Mouse (Mus musculus): Measurements from ENCODE around the gene Ldlrad2.
"Not testable (repeated sequence)": the region's sequence is repeated elsewhere in the genome, so short reads cannot be mapped to it uniquely, and the experiment has no call there.

Ldlrad2 gene

DNA sequence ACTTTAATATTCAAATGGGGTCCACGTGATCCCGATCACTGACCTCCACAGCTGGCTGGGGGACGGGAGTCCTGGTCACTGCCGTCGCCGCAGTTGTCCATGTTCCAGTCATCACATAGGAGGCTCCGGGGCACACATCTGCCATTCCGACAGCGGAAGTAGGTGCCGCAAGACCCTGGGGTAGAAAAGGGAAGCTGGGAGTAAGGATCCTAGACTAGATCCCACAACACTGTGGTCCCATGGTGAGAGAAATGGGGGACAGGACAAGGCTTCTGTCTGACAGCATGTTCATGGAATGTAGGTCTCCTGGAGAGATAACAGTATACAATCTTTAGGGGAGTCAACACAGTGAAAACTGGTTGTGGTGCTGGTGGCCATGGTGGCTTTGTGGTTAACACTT lies at the start of gene Ldlrad2:
Ldlrad2 (minus strand) TSS at position 101 of the 400 bp plus-strand sequence.
- DNase-seq (ENCODE audit: low spot score): no peak

DNA sequence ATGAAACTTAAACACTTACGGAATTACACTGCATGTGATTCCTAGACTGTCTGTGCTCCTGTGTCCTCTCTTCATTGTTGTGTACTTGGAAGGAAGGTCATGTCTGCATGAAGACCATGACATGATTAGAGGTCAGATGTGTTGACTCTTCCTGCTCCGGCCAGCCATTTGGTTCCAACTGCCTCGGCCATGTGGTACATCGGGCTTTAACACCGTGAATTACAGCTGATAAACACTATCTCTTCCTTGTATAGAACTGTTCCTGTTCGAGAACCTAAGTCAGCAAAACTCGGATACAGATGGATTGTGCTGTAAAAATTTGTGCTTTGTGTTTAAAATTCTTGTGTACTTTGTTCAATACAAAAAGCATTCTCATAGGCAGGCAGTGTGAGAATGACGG lies 48.5 kb upstream of the Ldlrad2 start:
- DNase-seq (ENCODE audit: low spot score): no peak

DNA sequence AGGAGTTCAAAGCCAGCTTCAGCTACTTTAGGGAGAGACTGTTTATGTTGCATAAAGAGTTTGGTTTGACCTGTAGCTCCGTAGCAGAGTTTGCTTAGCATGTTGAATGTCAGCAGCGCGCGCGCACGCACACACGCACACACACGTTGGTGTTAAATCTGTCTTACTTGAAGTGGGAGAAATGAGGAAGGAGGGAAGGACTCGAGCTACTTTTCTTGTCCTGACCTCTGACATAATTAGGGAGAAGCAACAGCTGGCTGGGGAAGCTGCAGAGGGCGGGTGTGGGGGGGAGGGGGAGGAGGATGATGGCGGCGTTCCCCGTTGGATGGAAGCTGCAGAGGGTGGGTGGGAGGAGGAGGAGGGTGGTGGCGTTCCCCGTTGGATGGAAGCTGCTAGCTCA lies 35.9 kb upstream of the Ldlrad2 start:
- DNase-seq (ENCODE audit: low spot score): no peak

DNA sequence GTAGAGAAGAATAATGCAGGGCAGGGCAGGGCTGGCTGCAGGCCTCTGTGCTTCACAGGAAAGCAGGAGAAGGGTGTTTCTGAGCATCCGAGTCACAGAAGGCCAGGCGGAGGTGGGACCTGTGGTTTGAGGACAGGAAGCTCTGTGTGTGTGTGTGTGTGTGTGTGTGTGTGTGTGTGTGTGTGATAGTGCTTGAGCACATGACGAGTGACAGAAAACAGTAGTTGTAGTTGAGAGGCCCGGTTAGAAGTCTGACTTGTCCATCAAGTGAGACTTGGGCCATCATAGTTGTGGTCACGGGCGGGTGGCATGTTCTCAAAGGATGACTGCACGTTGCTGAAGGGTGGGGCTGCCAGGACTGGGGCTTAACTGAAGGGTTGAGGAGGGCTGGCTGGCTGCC lies 35.3 kb upstream of the Ldlrad2 start:
- no peak for DNase-seq (ENCODE audit: low spot score)

DNA sequence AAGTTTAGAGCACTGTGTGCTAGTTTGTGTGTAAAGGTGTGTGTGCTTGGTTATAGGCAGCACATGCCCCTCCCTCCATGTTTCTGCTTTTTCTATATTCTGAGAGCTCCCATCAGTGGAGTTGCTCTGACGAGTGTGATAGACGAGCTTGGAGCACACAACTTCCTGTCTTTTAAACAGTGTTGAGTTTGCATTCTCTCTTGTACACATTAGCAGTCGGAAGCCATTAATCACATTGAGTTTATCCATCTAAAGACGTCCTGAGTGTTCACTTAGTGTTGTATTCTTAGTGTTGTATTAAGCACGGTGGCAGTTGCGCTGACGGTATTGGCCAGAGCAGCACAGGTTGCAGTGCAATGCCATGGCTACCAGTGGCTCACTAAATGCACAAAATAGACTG lies 34.9 kb upstream of the Ldlrad2 start:
- no peak for DNase-seq (ENCODE audit: low spot score)

DNA sequence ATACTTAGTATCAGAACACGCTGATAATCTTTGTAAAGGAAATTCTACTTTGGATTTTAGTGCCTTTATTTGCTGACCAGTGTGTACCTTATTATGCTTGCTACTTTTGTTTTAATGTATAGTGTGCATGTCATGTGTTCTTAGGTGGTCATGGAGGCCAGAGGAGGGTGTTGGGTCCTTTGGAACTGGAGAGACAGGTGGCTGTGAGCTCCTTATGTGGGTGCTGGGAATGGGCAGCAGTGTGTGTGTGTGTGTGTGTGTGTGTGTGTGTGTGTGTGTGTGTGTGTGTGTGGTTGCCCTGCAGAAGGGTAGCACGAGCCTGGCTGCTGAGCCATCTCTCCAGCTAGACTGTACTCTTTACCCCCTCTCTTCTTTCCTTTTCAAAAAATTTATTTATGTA lies 32.7 kb upstream of the Ldlrad2 start:
- no peak for DNase-seq (ENCODE audit: low spot score)

DNA sequence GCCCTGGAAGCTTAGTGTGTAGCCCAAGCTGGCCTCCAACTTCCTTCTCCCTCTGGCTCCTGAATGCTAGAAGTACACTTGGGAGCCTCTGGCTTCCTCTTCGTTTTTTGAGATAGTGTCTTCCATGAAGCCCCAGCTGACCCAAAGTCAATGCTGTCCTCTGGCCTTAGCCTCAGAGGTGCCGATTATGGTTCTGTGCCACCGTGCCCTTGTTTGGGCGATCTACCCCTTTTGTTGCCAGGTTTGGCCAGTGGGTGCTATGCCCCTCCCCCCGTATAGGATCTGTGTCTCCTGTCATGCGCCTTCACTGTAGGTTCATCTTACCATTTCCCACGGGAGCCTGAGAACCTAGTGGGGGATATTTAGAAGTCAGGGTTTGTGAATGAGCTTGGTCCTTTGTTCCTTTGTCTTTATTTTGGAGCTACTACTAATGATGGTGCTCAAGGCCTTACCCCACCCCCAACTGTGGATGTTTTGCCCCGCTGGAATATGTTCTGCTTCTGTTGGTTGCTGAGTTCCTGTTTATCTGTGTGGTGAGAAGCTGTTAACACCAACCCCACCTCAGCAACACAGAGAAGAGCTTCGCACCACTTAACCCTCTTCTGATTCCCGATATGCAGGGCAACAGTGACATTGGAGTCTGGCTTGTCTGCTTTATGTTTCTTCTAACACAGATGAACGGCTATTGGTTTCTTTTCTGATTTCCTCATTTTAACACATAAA lies 29.2 kb upstream of the Ldlrad2 start:
- DNase-seq (ENCODE audit: low spot score): no peak

DNA sequence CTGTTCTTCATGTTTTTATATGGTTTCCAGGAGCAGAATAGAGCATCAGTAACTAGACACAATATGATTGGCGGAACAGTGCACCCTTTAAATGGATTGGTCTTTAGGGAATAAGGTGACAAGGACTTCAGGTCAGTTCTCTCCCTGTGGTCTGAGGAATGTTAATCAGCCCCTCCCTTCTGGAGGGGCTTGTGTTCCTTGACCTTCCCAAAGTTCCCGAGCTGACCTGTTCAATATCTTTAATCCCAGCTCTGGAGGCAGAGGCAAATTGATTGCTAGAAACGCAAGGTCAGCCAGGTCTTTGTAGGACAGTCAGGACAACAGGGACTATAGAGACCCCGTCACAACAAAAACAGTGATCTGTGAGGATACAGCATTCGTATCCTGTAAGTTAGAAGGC lies 24.2 kb upstream of the Ldlrad2 start:
- DNase-seq (ENCODE audit: low spot score): no peak

DNA sequence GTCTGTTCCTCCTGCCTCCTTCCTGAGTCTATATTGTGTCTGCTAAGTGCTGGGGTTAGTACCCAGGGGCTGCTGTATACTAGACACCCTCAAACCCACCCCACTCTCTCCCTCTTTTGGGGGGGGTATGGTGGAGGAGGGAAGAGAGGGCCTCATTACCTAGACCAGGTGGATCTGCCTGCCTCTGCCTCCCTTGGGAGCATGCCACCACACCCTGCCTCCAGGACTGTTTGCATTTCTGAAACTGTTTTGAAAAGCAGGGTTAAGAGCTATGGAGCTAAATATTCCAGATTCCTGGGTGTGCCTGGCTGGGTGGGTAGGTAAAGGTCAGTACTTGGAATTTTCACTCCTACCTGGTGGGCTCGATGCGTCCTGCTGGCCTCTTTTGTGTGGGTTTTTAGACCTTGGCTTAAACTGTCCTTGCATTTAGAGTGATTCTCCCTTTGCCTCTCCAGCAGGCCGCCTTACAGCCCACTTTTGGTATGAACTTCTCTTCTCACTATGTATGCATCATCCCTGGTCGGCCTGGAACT lies 22.8 kb upstream of the Ldlrad2 start:
- no peak for DNase-seq (ENCODE audit: low spot score)

DNA sequence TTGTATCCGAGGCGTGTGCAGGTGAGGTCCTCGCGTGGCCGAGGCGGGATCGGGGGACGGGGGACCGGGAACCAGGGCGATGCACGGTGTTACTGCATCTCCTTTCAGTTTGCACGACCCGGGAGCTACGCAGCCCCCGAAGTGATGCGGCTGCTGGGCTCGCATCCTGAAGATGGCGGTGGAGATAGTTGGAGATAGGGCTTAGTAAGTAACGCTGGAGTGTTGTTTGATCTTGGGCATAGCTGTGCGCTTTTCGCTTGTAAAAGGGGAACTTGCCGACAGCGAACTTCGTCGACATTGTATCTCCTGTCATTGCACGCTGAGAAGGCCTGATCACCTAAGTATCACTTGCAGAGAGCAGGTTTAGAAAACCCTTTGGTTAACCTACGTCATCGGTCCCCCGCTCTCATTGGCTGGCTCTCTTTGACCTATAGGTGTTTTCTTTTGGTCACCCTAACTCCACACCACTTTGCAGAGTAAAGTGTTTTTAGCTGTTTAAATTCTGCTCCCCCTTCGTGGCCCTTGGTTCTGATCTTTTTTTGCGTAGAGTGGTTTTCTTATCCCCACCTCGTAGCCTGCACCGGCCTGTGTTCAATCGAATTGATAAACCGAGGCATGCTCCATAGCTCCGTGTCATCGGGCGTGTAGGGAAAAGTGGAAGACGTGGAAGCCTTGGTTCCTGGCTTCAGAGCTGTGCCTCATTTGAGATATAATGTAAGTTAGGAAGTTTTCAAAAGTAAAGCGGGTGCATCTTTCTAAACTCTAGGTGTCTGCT lies 20.3 kb upstream of the Ldlrad2 start:
- DNase-seq (ENCODE audit: low spot score): peak; percentile 72

DNA sequence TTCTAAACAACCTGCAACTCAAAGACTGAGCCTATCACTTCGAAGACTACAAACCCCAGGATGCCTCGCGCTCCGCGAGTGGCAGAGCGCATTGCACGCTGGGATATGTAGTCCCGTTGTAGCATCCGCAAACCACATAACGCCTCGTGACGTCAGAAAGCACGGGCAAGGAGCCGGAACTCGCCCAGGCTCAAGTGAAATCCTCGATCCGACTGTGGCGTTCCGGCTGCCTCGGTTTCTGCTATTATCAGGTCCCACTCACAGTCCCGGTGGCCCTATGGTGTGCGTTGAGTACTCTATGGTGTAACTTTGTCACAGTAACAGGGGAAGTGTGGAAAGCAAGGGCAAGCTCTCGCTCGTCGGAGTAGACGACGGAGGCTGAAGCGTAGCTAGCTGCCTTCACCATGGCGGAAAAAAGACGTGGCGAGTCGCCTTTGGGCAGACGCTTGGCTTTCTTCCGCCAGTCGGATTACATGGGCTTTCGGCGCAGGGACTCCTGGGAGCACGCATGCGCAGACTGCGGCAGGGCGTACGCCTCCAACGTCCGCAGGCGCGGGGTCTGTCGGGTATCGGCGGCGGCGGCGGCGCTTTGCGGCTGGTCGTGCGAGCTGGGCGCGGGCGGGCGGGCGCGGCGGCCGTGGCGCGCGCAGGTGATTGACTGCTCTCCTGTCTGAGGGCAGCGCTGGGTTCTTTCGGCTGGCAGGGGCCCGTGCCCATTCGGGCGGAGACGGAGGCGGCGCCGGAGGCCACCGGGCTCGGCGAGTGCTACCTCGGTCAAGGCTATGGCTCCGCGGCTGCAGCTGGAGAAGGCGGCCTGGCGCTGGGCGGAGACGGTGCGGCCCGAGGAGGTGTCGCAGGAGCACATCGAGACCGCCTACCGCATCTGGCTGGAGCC lies 19.5 kb upstream of the Ldlrad2 start, which contains the start of gene Usp48:
Usp48 (plus strand) TSS at position 155 of the 895 bp plus-strand sequence.
- DNase-seq (ENCODE audit: low spot score): peak; percentile 99

DNA sequence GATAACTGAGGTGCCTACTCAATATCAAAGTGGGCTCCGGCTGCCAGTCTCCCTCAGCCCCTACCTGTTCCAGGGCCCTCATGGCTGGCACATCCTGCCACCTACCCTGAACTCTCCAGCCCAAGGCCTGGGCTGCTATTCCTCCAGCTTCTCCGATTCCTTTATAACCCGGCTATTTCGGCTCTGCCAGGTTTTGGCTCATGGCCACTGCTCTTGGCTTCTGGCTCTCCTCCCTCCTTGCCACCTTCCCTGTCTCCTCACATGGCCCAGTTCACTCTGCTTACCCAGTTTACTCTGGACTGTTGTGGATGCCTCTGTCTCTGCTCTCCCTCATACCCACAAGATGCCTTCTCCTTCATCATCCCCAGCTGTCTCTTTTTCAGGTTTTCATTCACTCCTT lies 16.6 kb upstream of the Ldlrad2 start:
- DNase-seq (ENCODE audit: low spot score): no peak

DNA sequence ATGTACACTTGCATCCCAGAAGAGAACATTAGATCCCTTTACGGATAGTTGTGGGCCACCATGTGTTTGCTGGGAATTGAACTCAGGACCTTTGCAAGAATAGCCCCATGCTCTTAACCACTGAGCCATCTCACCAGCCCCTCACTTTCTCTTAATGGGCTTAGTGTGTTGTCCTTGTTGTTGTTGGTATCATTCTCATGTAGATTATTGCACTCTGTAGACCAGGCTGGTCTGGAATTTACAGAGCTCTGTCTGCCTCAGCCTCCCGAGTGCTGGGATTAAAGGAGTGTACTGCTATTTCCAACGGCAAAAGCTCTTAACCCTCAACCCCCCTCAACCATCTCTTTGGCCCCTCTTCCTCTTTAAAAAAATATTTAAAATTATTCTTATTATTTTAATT lies 15.2 kb upstream of the Ldlrad2 start:
- DNase-seq (ENCODE audit: low spot score): no peak

DNA sequence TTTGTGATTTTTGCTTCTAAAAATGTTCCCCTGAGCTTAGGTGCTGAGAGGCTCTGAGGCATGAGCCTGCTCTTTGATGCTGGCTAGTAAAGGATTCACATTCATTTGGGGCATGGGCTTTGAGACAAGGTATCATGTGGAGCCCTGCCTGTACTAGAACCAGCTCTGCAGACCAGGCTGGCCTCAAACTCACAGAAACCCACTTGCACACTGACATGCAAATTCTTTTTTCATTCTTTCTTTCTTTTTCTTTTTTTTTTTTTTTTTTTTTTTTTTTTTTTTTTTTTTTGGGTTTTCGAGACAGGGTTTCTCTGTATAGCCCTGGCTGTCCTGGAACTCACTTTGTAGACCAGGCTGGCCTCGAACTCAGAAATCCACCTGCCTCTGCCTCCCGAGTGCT lies 14.7 kb upstream of the Ldlrad2 start:
- not testable (repeated sequence) for DNase-seq (ENCODE audit: low spot score)

DNA sequence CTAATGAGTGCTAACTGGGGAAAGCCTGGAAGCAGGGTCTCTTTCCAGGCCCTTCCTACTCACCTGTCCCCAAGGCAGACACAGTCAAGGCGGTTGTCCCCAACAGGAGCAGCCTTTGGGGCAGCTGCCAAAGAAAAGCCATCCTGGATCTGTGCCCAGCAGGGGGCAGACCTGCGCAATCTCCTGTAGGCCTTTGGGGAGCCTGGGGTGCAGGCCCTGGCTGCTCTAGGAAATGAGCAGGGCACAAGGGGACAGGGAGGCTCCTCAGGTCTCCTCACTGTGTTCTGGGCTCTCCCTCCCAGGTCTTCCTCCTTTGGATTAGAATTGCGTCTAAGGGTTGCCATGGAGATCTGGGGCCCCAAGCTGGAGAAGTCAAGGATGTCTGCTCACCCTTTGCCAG lies 7.4 kb upstream of the Ldlrad2 start:
- peak; percentile 35 for DNase-seq (ENCODE audit: low spot score)

DNA sequence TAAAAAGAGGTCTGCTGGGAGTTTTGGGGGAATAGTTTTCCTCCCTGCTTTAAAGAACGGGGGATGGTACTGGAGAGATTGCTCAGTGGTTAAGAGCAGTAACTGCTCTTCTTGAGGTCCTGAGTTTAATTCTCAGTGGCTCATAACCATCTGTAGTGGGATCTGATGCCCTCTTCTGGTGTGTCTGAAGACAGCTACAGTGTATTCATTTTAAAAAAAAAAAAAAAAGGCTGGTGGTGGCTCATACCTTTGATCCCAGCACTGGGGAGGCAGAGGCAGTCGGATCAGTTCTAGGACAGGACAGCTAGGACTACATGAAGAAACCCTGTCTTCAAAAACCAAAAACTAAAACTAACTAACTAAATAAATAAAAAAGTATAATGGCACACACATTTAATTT lies 5.9 kb upstream of the Ldlrad2 start:
- no peak for DNase-seq (ENCODE audit: low spot score)

DNA sequence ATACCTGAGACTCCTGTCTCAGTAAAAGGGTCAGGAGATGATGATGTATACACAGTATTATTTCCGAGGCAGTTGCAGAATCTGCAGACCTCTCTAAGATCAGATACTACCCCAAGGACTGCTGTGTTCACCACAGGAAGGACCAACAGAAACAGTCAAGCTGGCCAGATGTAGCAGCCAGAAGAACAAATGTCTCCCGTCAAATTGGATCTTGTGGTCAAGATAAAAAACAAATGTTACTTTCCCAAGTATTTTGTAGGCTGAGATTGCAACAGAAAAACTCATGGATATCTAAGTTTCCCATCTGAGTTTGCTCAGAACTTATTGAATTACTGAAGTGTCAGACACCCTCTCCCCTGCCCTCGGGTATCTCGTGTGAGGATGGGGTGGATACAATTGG lies 5.4 kb upstream of the Ldlrad2 start:
- no peak for DNase-seq (ENCODE audit: low spot score)

DNA sequence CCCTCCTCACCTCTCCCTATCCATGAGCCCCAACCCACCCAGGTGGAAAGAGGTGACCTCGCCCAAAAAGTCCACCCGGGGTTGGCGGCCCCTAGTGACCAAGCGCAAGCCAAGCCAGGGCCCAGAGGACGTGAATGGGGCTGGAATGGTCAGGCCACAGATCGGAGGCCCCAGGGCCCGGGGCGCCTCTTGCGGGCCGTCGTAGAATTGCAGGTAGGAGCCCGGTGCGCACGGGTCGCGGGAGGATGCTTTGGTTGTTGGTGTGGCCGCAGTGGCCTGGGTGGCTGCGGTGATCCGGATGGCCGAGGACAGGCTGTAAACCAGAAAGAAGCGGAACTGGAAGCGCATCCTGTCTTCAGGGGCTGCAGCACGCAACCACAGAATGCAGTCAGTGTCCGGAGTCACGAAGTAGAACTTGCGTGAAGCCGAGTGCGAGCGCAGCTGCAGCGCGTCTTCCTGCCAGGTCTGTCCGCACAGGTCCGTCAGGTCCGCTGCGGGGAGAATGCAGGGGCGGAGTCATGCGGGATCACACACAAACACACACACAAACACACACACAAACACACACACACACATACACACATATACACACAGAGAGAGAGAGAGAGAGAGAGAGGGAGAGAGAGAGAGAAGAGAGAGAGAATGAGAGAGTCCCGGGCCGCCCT lies 3.9 kb upstream of the Ldlrad2 start:
- DNase-seq (ENCODE audit: low spot score): peak; percentile 82

DNA sequence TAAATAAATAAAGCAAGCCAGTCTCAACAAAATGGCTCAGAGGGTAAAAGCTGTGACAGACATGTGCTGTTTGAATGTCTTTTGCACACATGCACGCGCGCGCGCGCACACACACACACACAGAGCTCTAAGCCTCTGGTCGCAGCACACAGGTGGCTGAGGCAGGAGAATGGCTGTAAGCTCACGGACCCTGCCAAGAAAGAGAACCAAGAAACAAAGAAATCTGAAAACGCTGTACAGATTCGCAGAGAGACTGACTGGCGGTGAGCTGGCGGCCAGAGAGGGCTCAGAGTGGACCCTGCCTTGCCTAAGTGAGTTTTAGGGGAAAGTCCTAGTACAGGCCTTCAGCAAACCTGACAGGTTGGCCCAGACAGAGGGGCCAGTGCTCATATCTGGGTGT lies 3.1 kb upstream of the Ldlrad2 start:
- no peak for DNase-seq (ENCODE audit: low spot score)

DNA sequence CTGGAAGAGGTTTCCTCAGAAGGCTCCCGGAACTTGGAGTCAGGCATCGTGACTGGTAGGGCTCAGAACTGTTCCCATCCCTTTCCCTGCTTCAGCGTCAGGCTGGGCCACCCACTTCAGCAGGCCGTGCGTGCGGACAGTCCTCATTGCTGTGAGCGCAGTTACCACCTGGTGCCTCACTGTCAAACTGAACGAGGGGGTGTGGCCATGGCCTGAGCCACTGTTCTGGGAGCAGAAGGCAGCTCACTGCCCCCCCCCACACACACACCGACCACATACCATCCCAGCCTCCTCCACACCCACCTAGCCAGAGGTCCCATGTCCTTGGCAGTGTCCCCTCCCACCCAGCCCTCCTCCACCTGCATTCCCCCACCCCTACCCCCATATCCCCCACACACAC lies 4.5 kb downstream of the Ldlrad2 start:
- DNase-seq (ENCODE audit: low spot score): no peak

DNA sequence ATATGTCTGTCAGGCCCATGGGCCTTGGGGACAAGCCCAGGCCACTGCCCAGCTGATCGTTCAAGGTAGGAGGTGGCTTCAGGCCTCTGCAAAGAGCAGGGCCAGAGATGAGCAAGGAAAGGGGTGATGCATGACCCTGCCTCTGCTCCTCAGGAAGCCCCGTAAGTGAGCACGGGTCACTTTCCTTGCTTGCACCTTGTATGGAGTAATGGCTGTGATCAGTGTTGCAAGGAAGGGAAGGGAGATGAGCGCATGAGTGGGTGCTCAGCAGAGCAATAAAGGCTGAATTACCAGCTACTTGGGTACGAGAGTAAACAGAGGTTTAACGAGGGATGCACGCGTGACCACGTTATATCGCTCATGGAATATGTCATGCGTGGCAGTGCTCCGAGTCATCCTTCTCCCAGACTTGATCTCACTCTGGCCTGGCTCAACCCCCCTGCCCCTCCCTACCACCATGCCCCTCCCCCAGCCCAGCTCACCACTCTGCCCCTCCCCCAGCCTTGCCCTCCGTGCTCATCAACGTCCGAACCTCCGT lies 17.6 kb downstream of the Ldlrad2 start:
- no peak for DNase-seq (ENCODE audit: low spot score)

DNA sequence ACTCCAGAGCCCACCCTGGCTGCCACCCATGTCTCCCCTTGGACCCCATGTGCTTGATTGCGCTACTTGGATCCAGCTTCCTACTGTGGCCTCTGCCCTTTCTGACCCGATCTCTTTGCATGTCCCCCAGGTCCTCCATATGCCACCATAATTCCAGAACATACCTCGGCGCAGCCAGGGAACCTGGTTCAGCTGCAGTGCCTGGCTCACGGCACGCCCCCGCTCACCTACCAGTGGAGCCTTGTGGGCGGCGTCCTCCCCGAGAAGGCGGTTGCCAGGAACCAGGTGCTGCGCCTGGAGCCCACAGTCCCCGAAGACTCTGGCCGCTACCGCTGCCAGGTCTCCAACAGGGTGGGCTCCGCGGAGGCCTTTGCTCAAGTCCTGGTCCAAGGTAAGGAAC lies 20.9 kb downstream of the Ldlrad2 start:
- no peak for DNase-seq (ENCODE audit: low spot score)

Data from embryo, embryonic 10.5 days (tissue).